ENCODE assay signal across 8 mouse cellular contexts in the genomic region with DNA sequence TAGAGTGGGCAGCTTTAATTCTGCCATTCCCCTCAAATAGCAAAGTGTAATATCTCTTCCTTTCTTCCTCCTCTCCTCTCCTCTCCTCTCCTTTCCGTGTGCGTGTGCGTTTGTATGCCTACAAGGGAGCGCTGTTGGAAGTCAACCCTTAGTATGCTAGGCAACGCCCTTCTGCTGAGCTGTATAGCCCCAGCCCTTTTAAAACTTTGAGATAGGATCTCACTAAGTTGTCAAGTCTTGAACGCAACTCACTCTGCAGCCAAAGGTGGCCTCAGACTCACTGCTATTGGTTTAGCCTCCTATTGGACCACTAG. TPM values are rescaled to one million over a fixed set of nuclear protein-coding genes. Genes with fewer than 3 reads are reported as not detected.
DNase-seq lines count a peak whose midpoint lies in the region; ATAC-seq and TF ChIP-seq lines count a peak whose summit lies in the region.

No protein-coding gene starts in this region.

- intact Hi-C loops in left cerebral cortex, postnatal 36 days (cut with DNase I): loop anchor here (5.0 to 10.0 kb wide), 2 partner anchors 230 to 287 kb away; a partner anchor contains a TSS

- no peaks in the 10 kb centered on the region for H3K27me3 ChIP-seq in heart, embryonic 10.5 days (ENCODE audit: insufficient read depth, poor library complexity, severe bottlenecking)
- no peaks in the 10 kb centered on the region for H3K27me3 ChIP-seq in forebrain, embryonic 15.5 days
- H3K27me3 ChIP-seq in liver, embryonic 16.5 days (ENCODE audit: control insufficient read depth, insufficient read depth, low read depth, low read length): no peaks in the 10 kb centered on the region

- no peak for ATAC-seq in forebrain, embryonic 15.5 days (replicated peaks)
- ATAC-seq in liver, embryonic 16.5 days (ENCODE audit: low read depth): peak; percentile 37; the same call in 1 of the 2 replicates

- H3K9ac ChIP-seq in ES-E14 (ENCODE audit: insufficient read depth, low read depth, low read length, poor library complexity, severe bottlenecking): no peak overlapping the region
- peak overlapping the region; percentile 93 for H3K9ac ChIP-seq in forebrain, embryonic 15.5 days (replicated peaks)
- H3K9ac ChIP-seq in liver, embryonic 16.5 days (ENCODE audit: low read depth, low read length): peak overlapping the region; percentile 90

- in situ Hi-C loops in ES-E14 (cut with MboI; ENCODE audit: low sequenced_read_pairs in 2 of 2, unreplicated experiment in 2 of 2): no loop called here

- H3K9me3 ChIP-seq in heart, embryonic 10.5 days: no peaks in the 10 kb centered on the region
- no peaks in the 10 kb centered on the region for H3K9me3 ChIP-seq in ES-E14 (ENCODE audit: control insufficient read depth, insufficient read depth, low read depth, low read length)
- no peaks in the 10 kb centered on the region for H3K9me3 ChIP-seq in forebrain, embryonic 15.5 days
- H3K9me3 ChIP-seq in liver, embryonic 16.5 days (replicated peaks; ENCODE audit: control insufficient read depth, low read length): no peaks in the 10 kb centered on the region

- H3K4me1 ChIP-seq in heart, embryonic 10.5 days: peaks cover 11% of the 10 kb centered on the region; the same call in 1 of the 2 replicates
- peaks cover 0 to 2% of the 10 kb centered on the region in 2 experiments; a peak in 1 of 4 replicates for H3K4me1 ChIP-seq in ES-E14 (ENCODE audit: control insufficient read depth in 2 of 2, insufficient read depth in 2 of 2, low read length in 2 of 2, poor library complexity in 1 of 2)
- H3K4me1 ChIP-seq in forebrain, embryonic 15.5 days: peaks cover 19% of the 10 kb centered on the region
- H3K4me1 ChIP-seq in liver, embryonic 16.5 days (ENCODE audit: control insufficient read depth, low read depth, low read length): peaks cover 11% of the 10 kb centered on the region

- 14% methylated on average over 6 of the region's 6 CpGs for whole genome bisulfite sequencing in heart, embryonic 10.5 days
- WGBS in forebrain, embryonic 15.5 days: 15% methylated on average over 6 of the region's 6 CpGs
- WGBS in liver, embryonic 16.5 days (ENCODE audit: insufficient replicate concordance): 5% methylated on average over 6 of the region's 6 CpGs

- peak overlapping the region; percentile 98 for H3K4me3 ChIP-seq in heart, embryonic 10.5 days
- peak overlapping the region; percentile 73 to 76 for H3K4me3 ChIP-seq in ES-E14 (ENCODE audit: insufficient read depth in 1 of 2, low read depth in 1 of 2, low read length in 2 of 2, poor library complexity in 1 of 2, severe bottlenecking in 1 of 2)
- H3K4me3 ChIP-seq in forebrain, embryonic 15.5 days: peak overlapping the region; percentile 97
- peak overlapping the region; percentile 88 for H3K4me3 ChIP-seq in liver, embryonic 16.5 days (ENCODE audit: low read depth, low read length)

- peak; percentile 72 for DNase-seq in heart, embryonic 10.5 days (ENCODE audit: low spot score)
- DNase-seq in heart, adult 18-20 months: no peak
- DNase-seq in ES-E14 (ENCODE audit: low read depth, low spot score): no peak
- DNase-seq in spleen, postnatal 4 days (ENCODE audit: low spot score in 2 of 2): no peak
- DNase-seq in left cerebral cortex, postnatal 36 days (ENCODE audit: low spot score in 2 of 2): no peak
- DNase-seq in retina, postnatal 1 day: no peak

- peaks cover 16% of the 10 kb centered on the region for H3K36me3 ChIP-seq in heart, embryonic 10.5 days
- no peaks in the 10 kb centered on the region for H3K36me3 ChIP-seq in ES-E14 (ENCODE audit: control insufficient read depth, insufficient read depth, low read length, poor library complexity, severe bottlenecking)
- H3K36me3 ChIP-seq in forebrain, embryonic 15.5 days: peaks cover 13% of the 10 kb centered on the region
- peaks cover 1% of the 10 kb centered on the region; the same call in 1 of the 2 replicates for H3K36me3 ChIP-seq in liver, embryonic 16.5 days (ENCODE audit: control insufficient read depth, insufficient read depth)

- peak overlapping the region; percentile 83 for H3K4me2 ChIP-seq in forebrain, embryonic 15.5 days (replicated peaks)
- H3K4me2 ChIP-seq in liver, embryonic 16.5 days (ENCODE audit: low read depth, low read length): peak overlapping the region; percentile 90

- H3K27ac ChIP-seq in heart, embryonic 10.5 days: no peak overlapping the region
- no peak overlapping the region for H3K27ac ChIP-seq in ES-E14 (ENCODE audit: insufficient read depth, low read depth, low read length, poor library complexity, severe bottlenecking)
- H3K27ac ChIP-seq in forebrain, embryonic 15.5 days (replicated peaks): no peak overlapping the region
- H3K27ac ChIP-seq in liver, embryonic 16.5 days (ENCODE audit: low read length): peak overlapping the region; percentile 76; the same call in 1 of the 2 replicates

TF ChIP-seq in ES-E14, 5 proteins besides CTCF, POLR2A, EP300 and RAD21:
- TF ChIP-seq ZC3H11A (IDR thresholded peaks at IDR 0.05; ENCODE audit: borderline replicate concordance, low read depth, low read length): no peak
- no peak for TF ChIP-seq ZNF384 (IDR thresholded peaks at IDR 0.05; ENCODE audit: low read depth, low read length)
- no peak for TF ChIP-seq CHD2 (IDR thresholded peaks at IDR 0.05; ENCODE audit: low read depth, low read length)
- TF ChIP-seq HCFC1 (IDR thresholded peaks at IDR 0.05; ENCODE audit: borderline replicate concordance, insufficient read depth, low read length): no peak
- no peak for TF ChIP-seq MAFK (IDR thresholded peaks at IDR 0.05; ENCODE audit: insufficient read depth, low read depth, low read length)

RNA-seq across cellular contexts. Expression of a gene that starts 1.6 kb away (rescaled TPM):
- 149 and 156 TPM in 2 replicates for polyA plus RNA-seq in heart, embryonic 10.5 days (2016; fragmentation: Nextera tagmentation; extraction: Ambion mirVana)
- total RNA-seq in heart, adult 18-20 months (2021): 10 to 100 TPM; 91.1 to 95.7 TPM
- 57.0 and 63.8 TPM in 2 replicates for total RNA-seq in ES-E14 (2012; rRNA removed)
- polyA plus RNA-seq in forebrain, embryonic 15.5 days (2015; fragmentation: Nextera tagmentation; extraction: Ambion mirVana): 146 and 150 TPM in 2 replicates
- polyA plus RNA-seq in liver, embryonic 16.5 days (2015; fragmentation: Nextera tagmentation; extraction: Ambion mirVana): 56.4 and 63.9 TPM in 2 replicates
- 100 to 1,000 TPM; 127 TPM for total RNA-seq in left cerebral cortex, postnatal 36 days (2021)

RNA-seq across cellular contexts. Expression of a gene that starts 47.5 kb away (rescaled TPM):
- polyA plus RNA-seq in heart, embryonic 10.5 days (2016; fragmentation: Nextera tagmentation; extraction: Ambion mirVana): not detected in 2 replicates
- total RNA-seq in heart, adult 18-20 months (2021): under 1 TPM in 1 of 2 experiments, not detected in 1; 0.90 TPM
- total RNA-seq in ES-E14 (2012; rRNA removed): 2.4 and 4.1 TPM in 2 replicates
- 0.10 TPM in 1 of 2 replicates, not detected in the other for polyA plus RNA-seq in forebrain, embryonic 15.5 days (2015; fragmentation: Nextera tagmentation; extraction: Ambion mirVana)
- 11.8 and 13.4 TPM in 2 replicates for polyA plus RNA-seq in liver, embryonic 16.5 days (2015; fragmentation: Nextera tagmentation; extraction: Ambion mirVana)
- not detected for total RNA-seq in left cerebral cortex, postnatal 36 days (2021)
